Mouse (Mus musculus): ENCODE data around the gene Tbx6. TPM values are rescaled to one million over a fixed set of nuclear protein-coding genes. Genes with fewer than 3 reads are reported as not detected.
"Not testable (repeated sequence)": the region's sequence is repeated elsewhere in the genome, so short reads cannot be mapped to it uniquely, and the experiment has no call there.

The Tbx6 gene
- total and polyA plus RNA-seq, 3 experiments = 0.12 to 0.15 TPM; not detected in 1

GRCm38 (mm10) chr7:126776598-126777057, 4.7 kb upstream of the Tbx6 start, which contains the start of gene Ypel3 (continued):
- peak; percentile 80 for TF ChIP-seq MXI1 (IDR thresholded peaks at IDR 0.05; ENCODE audit: low read depth, low read length)
- peak; percentile 51; the same call in 1 of the 2 replicates for TF ChIP-seq E2F4 (IDR thresholded peaks at IDR 0.05; ENCODE audit: borderline replicate concordance, low read depth, low read length)

- Histone ChIP-seq H3K79me2 (ENCODE audit: control insufficient read depth, insufficient read depth, low read length, poor library complexity) (no peaks in the 10 kb centered on the region; the same call in 1 of the 2 replicates), H3K4me3 (ENCODE audit: control insufficient read depth in 1 of 2, insufficient read depth in 1 of 2, low read depth in 2 of 2, low read length in 2 of 2) (peak overlapping the region; percentile 45 to 54; a peak in 3 of 4 replicates), H3K9ac (ENCODE audit: control insufficient read depth, low read depth, low read length, poor library complexity, severe bottlenecking) (peak overlapping the region; percentile 61), H3K27ac (ENCODE audit: control insufficient read depth, low read depth, low read length) (no peak overlapping the region), H3K27me3 (ENCODE audit: control insufficient read depth in 1 of 2, insufficient read depth in 2 of 2, low read length in 2 of 2) (no peaks in the 10 kb centered on the region), H3K9me3 (replicated peaks; ENCODE audit: insufficient read depth, low read length) (no peaks in the 10 kb centered on the region), H3K4me1 (ENCODE audit: control insufficient read depth in 1 of 2, insufficient read depth in 2 of 2, low read length in 2 of 2) (peaks cover 7 to 24% of the 10 kb centered on the region in 2 experiments), H3K36me3 (ENCODE audit: control insufficient read depth in 1 of 2, insufficient read depth in 2 of 2, low read length in 2 of 2) (peaks cover 0 to 12% of the 10 kb centered on the region in 2 experiments; a peak in 2 of 4 replicates)
- TF ChIP-seq HCFC1 (IDR thresholded peaks at IDR 0.05; ENCODE audit: low read depth, low read length) = no peak
- no peak for TF ChIP-seq ETS1 (IDR thresholded peaks at IDR 0.05; ENCODE audit: low read depth, low read length)
- no peak for TF ChIP-seq MAZ (IDR thresholded peaks at IDR 0.05; ENCODE audit: low read depth, low read length)
- no peak for TF ChIP-seq ZC3H11A (IDR thresholded peaks at IDR 0.05; ENCODE audit: low read depth, low read length)
- no peak for TF ChIP-seq MXI1 (IDR thresholded peaks at IDR 0.05; ENCODE audit: low read depth, low read length)
- no peak for TF ChIP-seq MEF2A (IDR thresholded peaks at IDR 0.05; ENCODE audit: extremely low read depth, insufficient replicate concordance, low read depth, low read length, poor library complexity, severe bottlenecking)
- no peak for TF ChIP-seq ELF1 (IDR thresholded peaks at IDR 0.05; ENCODE audit: low read depth, low read length)
- no peak for TF ChIP-seq JUND (IDR thresholded peaks at IDR 0.05; ENCODE audit: low read depth, low read length)
- no peak for TF ChIP-seq CHD1 (IDR thresholded peaks at IDR 0.05; ENCODE audit: low read depth, low read length)
- no peak for TF ChIP-seq POLR2AphosphoS5 (IDR thresholded peaks at IDR 0.05; ENCODE audit: borderline replicate concordance, low read depth, low read length)
- DNase-seq (ENCODE audit: low read depth, low spot score) = no peak
Measured at GRCm38 (mm10) chr7:126777476-126777875, 3.8 kb upstream of the Tbx6 start.

GRCm38 (mm10) chr7:126778147-126778546, 3.1 kb upstream of the Tbx6 start:
- no peak for DNase-seq (ENCODE audit: low read depth, low spot score)
- Histone ChIP-seq H3K36me3 (ENCODE audit: control insufficient read depth in 1 of 2, insufficient read depth in 2 of 2, low read length in 2 of 2) (peaks cover 0 to 12% of the 10 kb centered on the region in 2 experiments; a peak in 2 of 4 replicates), H3K9me3 (replicated peaks; ENCODE audit: insufficient read depth, low read length) (no peaks in the 10 kb centered on the region), H3K9ac (ENCODE audit: control insufficient read depth, low read depth, low read length, poor library complexity, severe bottlenecking) (no peak overlapping the region), H3K79me2 (ENCODE audit: control insufficient read depth, insufficient read depth, low read length, poor library complexity) (no peaks in the 10 kb centered on the region; the same call in 1 of the 2 replicates), H3K4me3 (ENCODE audit: control insufficient read depth in 1 of 2, insufficient read depth in 1 of 2, low read depth in 2 of 2, low read length in 2 of 2) (no peak overlapping the region), H3K27me3 (ENCODE audit: control insufficient read depth in 1 of 2, insufficient read depth in 2 of 2, low read length in 2 of 2) (no peaks in the 10 kb centered on the region), H3K27ac (ENCODE audit: control insufficient read depth, low read depth, low read length) (no peak overlapping the region), H3K4me1 (ENCODE audit: control insufficient read depth in 1 of 2, insufficient read depth in 2 of 2, low read length in 2 of 2) (peaks cover 7 to 24% of the 10 kb centered on the region in 2 experiments)
- TF ChIP-seq CTCF (IDR thresholded peaks at IDR 0.05 in 2 of 3, conservative IDR thresholded peaks at IDR 0.05 in 1 of 3; ENCODE audit: control insufficient read depth in 1 of 3, insufficient read depth in 1 of 3, low read depth in 2 of 3, low read length in 3 of 3, poor library complexity in 1 of 3, severe bottlenecking in 1 of 3) (no peak), TBP (IDR thresholded peaks at IDR 0.05; ENCODE audit: low read depth, low read length) (no peak), ZKSCAN1 (IDR thresholded peaks at IDR 0.05; ENCODE audit: low read depth, low read length) (no peak), MYB (IDR thresholded peaks at IDR 0.05; ENCODE audit: low read depth, low read length) (no peak), MAFK (IDR thresholded peaks at IDR 0.05; ENCODE audit: borderline replicate concordance, low read depth, low read length) (no peak)

- H3K4me1 ChIP-seq (ENCODE audit: control insufficient read depth in 1 of 2, insufficient read depth in 2 of 2, low read length in 2 of 2) = peaks cover 7 to 24% of the 10 kb centered on the region in 2 experiments
- DNase-seq (ENCODE audit: low read depth, low spot score) = not testable (repeated sequence)
Measured at GRCm38 (mm10) chr7:126779101-126779500, 2.2 kb upstream of the Tbx6 start.

More at GRCm38 (mm10) chr7:126779101-126779500, 2.2 kb upstream of the Tbx6 start:
- not testable (repeated sequence) for H3K27ac ChIP-seq (ENCODE audit: control insufficient read depth, low read depth, low read length); H3K9me3 ChIP-seq (replicated peaks; ENCODE audit: insufficient read depth, low read length); H3K27me3 ChIP-seq (ENCODE audit: control insufficient read depth in 1 of 2, insufficient read depth in 2 of 2, low read length in 2 of 2); H3K9ac ChIP-seq (ENCODE audit: control insufficient read depth, low read depth, low read length, poor library complexity, severe bottlenecking); H3K79me2 ChIP-seq (ENCODE audit: control insufficient read depth, insufficient read depth, low read length, poor library complexity); H3K4me3 ChIP-seq (ENCODE audit: control insufficient read depth in 1 of 2, insufficient read depth in 1 of 2, low read depth in 2 of 2, low read length in 2 of 2)
- H3K36me3 ChIP-seq (ENCODE audit: control insufficient read depth in 1 of 2, insufficient read depth in 2 of 2, low read length in 2 of 2) = peaks cover 0 to 12% of the 10 kb centered on the region in 2 experiments; a peak in 2 of 4 replicates
